Mouse (Mus musculus): ENCODE measurements around the gene Dennd5a.

The Dennd5a gene

DNA sequence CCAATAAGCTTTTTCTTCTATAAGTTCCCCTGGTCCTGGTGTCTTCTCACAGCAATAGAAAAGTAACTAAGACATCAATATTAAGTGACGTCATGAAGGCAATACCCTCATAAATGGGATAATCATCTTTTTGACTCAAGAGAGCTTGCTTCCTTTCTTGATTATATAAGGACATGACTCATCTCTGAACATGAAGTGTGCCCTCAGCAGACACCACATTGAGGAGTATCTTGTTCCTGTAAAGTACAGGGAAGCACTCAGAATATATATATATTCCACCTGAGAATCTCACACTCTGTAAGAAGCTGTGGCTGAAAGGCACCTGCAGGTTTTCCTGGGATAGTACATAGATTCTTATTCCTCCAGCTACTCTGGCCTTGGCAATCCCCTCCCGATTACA lies 77.7 kb downstream of the Dennd5a start:
- DNase-seq (ENCODE audit: low read depth, low spot score): no peak

DNA sequence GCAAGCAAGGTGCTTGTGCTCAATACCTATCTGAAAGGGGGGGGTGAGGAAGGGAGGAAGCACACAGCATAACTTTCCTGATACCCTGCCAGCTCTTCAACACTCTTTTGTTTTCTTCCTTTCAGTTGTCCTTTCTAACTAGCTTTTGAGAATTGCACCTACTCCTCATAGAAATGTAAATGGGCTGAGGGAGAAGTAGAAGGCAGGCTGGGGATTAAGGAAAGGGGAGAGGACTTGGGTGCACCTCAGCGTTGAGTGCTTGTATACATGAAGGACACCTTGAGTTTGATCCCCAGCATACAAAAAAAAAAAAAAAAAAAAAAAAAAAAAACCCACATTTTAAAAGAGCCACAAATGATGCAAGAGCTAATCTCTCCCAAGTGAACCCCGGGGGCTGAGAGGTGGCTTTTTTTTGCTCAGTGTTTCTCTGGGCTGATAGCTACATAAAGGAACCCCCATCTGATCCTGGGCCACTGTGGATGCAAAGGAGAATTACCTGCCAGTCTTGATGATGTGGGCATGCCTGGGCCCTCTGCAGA lies 78.6 kb downstream of the Dennd5a start:
- no peak for DNase-seq (ENCODE audit: low read depth, low spot score)

DNA sequence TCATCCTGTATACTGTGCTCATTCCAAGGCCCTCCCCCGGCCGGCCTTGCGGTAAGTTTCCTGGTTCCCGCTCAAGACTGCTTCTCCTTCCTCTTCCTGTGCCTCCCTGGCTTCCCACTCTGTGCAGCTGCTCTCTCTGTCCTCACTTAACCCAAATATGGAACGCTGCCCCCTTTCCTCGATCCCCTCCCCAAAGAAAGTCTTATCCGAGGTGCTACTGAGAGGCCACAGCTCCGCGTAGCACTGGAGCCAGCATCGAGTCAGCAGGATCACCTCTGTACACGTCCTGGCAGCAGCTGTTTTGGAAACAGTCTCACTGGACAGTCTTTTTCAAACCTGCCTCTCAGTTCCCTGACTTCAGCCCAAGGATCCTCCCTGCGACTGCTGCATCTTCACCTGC lies 81.1 kb downstream of the Dennd5a start:
- DNase-seq (ENCODE audit: low read depth, low spot score): no peak

DNA sequence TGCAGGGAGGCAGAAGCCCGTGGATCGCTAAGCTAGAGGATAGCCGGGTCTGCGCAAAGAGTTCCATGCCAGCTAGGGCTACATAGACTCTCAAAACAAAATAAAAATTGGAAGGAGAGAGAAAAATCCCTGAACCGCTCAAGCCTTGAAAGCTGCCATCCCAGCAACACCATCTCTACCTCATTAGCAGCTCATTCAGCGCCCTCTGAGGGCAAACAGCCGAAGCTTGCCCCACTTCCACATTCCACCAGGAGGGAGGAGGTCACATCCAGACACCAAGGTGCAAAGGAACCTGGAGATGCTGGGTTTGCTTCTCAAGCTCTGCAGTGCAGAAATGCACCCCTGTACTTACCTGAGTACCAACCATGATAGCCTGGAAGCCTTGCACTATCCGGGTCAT lies 84.2 kb downstream of the Dennd5a start:
- no peak for DNase-seq (ENCODE audit: low read depth, low spot score)

DNA sequence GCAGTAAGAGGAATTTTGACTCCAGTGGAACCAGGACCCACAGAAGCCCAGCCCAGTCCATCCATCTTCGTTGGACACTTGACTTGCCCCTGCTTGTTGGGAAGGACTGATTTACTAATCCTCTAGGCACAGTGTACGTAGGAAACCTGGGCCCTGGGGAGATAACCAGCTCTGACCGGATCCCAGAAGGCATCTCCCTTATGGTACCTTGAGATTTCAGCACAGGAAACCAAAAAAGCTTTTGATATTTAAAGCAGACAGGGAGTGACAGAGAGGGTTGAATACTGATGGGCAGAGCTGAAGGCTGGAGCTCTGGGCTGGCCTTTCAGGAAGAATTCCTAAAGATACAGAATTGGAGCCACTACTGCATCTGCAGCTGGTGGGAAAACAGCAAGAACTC lies 84.7 kb downstream of the Dennd5a start:
- no peak for DNase-seq (ENCODE audit: low read depth, low spot score)

DNA sequence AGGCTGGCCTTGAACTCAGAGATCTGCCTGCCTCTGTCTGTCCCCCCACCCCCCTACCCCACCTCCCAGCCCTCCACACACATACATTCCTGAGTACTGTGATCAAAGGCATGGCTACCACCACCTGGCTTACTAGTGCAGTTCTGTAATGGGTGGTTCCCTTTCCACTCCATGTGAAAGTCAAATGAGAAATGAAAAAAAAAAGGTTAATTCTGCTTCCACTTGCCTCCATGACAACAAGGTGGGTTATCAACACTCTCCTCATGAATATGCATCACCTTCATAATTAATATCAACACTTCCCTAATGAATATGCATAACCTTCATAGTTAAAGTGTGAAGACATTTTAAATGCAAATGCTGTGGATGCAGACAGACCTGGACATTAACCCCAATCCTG lies 85.2 kb downstream of the Dennd5a start:
- DNase-seq (ENCODE audit: low read depth, low spot score): no peak

DNA sequence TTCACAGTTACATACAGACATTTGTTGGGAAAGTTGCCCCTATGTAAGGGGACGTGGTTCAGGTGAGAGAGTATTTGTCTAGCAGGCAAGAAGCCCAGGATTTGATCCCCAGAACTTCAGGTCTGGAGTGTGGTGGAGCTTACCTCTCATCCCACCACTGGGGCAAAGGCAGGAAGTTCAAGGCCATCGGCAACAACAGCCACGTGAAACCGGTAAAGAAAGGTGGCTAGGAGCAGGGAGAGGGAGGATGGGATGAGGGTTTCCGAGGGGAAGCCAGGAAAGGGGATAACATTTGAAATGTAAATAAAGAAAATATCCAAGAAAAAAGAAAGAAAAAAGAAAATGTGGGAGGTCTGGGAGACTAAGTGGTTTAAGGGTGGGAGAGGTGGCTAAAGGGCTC lies 87.1 kb downstream of the Dennd5a start:
- DNase-seq (ENCODE audit: low read depth, low spot score): no peak

DNA sequence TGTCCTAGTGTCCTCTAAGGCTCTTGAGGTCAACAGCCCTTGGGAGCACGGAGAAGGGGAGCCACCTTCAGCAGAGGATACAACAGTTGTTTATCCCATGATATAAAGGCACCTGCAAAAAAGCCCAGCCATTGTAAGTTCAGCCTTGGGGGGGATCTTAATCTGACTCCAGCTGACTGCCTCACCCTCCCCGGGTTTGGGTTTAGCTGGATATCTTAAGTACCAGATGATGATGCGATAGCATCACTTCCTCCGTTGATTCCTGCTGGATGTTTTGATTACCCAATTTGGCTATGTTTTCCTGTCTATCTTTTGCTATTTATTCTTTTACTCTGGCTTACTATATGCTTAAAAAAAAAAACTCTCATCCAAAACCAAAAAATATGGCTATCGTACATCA lies 89.0 kb downstream of the Dennd5a start:
- DNase-seq (ENCODE audit: low read depth, low spot score): no peak

DNA sequence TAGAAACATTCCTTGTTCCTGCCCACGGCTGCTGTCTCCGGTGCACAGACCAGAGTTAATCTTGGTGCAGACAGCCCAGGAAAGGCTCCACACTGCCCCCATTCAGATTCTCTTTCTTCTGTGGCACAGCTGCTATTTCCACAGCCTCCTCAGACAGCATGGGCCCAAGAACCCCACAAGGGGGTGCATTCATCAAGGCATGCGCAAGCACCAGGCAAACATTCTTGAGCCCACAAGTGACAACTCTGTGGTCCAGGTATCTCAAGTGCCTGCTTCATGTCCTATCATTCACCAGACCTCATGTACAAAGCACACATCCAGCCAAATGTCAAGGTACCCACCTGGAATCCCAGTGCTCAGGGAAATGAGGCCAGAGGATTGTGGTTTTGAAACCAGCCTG lies 91.8 kb downstream of the Dennd5a start:
- no peak for DNase-seq (ENCODE audit: low read depth, low spot score)

DNA sequence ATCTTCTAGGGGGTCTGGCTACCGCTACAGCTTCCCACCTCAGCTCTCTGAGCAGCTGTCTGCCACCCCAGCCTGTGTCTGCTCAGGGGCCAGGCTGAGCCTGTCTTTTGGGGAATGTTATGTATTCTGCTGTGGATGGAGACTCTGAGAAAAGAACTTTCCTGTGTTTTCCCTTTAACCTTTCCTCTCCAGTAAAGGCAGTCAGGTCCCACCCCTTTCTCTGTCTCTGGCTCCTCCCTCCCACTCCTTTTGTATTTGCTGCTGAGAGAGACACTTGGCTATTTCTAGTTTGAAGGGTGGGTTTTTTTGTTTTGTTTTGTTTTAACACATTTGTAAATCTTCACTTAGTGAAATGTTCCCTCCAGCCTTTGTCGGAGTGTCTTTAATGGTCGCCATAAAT lies 93.6 kb downstream of the Dennd5a start:
- DNase-seq (ENCODE audit: low read depth, low spot score): no peak

DNA sequence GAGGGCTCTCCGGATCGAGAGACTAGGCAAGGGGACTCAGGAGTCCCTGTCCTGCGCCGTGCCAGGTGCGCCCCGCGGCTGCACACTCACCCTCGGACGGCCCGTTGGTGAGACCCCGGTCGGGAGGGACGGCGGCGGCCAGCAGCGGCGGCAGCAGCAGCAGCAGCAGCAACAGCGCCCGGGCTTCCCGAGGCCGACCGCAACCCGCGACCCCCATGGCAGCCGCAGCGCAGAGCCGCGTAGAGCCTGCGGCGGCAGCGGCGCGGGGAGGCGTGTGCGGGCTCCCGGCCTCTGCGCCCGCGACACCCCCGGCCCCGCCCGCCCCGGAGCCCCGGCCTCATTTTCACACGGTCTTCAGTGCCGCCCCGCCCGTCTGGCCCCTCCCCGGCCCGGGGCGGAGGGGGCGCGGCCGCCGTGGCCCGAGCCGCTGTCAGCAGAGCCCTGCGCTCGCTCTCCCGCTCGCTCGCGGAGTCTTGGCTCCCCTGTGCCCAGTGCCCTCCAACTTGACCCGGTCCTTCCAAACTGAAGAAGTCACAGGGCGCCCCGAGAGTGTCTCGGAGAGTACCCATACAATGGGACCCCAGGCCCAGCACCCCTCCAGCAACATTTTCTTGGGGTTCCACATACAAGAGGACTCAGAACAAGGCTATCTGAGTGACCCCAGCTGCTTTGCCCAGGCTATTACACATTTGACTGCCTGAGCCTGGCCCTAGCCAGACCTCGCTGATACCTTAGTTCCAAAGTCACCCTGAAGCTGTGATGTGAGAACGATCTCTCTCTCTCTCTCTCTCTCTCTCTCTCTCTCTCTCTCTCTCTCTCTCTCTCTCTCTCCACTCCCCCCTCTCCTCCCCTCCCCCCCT lies 94.7 kb downstream of the Dennd5a start, which contains the start of gene Scube2:
Scube2 (minus strand) TSS at position 310 of the 860 bp plus-strand sequence.
- no peak for DNase-seq (ENCODE audit: low read depth, low spot score)

DNA sequence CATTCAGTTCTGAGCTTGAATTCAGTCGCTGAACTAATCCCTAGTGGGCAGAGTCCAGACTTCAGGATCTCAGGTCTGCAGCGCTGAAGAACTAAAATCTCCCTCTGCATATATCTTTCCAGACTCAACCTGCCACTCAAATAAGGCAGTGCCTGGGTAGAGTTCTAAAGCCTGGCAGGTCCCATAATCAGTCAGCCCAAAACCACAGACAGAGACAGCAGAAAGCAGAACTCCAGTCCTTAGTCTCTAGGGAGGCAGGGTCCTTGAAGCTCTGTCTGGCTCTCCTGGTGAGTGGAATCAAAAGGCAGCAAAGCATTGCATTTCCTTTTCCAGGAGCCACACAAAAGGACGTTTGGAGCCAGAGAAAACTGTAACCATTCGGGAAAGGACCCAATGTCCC lies 96.7 kb downstream of the Dennd5a start:
- DNase-seq (ENCODE audit: low read depth, low spot score): no peak

DNA sequence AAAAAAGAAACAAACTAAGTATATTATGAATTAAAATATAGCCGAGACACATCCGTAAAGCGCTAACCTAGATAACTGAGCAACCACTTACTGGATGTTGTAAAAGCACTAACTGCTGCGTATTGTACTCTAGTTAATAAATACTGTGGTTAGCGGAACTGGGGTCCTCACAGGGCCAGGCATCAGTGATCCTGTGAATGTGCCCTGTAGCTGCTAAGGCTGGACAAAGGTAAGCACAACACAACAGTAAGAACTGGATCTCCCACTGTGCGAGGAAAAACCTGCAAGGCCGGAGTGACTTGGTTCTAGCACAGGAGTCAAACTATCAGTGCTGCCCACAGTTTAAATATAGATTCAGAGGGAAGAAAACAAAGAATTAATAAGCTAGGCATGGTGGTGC lies 100.1 kb downstream of the Dennd5a start:
- DNase-seq (ENCODE audit: low read depth, low spot score): no peak

DNA sequence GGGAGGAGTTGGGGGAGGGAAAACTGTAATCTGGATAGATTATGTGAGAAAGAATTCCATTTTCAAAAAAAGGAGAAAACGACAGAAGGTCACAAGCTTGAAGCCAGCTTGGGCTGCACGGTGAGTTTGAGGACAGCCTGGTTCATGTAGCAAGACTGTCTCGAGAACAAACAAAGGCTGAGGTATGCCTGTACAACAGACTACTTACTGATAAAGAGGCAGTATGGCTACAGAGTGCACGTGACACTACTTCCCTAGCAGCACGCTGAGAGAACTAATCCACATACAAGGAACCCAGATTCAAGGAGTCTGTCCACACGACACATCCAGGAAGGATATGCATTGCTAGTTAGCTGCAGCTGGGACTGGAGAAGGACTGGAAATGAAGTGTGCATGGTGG lies 100.9 kb downstream of the Dennd5a start:
- DNase-seq (ENCODE audit: low read depth, low spot score): no peak

DNA sequence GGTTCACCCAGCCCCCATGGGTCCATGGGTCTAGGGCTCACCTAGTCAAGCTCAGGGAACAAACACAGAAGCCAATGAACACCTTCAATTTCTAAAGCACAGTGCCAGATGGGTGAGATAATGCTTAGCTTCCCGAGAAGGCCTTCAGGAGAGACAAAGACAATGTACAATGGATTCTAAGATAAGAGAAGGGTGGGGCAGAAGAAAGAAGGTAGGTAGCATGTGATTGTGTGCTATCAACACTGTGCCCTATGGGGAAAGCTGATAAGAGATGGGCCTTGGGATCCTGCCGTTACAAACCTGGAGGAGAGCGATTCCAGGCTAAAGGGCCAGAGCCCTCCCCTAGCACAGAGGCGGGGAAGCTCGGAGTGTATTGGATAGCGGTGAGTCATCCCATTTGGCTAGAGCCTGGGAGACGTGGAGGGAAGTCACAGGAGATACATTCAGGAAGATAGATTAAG lies 107.5 kb downstream of the Dennd5a start:
- DNase-seq (ENCODE audit: low read depth, low spot score): no peak

DNA sequence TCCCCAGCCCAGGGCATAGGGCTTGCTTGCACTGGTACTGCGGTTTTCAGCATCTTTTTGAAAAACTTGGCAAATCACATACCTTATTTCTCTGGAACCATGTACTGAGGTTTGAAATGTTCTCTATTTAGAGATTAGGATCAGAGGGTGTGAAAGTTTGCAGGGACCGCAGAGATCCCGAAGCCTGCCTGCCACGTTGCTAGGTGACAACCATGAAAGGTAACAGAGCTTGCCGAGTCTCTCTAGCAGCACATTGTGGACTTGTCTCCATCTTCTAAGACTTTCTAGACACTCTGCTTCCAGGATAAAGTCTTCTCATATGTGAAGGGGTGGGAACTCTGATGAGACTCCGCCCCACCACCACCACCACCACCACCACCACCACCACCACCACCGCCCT lies 108.3 kb downstream of the Dennd5a start:
- DNase-seq (ENCODE audit: low read depth, low spot score): no peak

DNA sequence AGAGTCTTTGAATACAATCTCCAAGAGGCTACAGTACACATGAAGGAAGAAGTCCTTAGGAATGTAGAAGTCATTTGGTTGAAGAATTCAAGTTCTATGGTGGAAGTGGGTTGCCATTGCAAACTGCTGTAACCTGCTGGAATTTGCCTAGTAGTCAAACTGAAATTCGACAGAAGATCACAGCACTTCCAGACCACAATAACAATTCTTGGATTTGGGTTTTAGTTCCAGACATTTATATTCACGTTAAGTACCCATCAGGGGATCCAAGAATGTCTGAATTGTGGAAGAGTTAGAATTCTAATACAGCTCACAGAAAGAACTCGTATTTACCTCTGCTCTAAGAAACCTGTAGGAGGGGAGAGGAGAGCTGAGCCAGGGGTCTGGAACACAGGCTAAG lies 109.7 kb downstream of the Dennd5a start:
- no peak for DNase-seq (ENCODE audit: low read depth, low spot score)

DNA sequence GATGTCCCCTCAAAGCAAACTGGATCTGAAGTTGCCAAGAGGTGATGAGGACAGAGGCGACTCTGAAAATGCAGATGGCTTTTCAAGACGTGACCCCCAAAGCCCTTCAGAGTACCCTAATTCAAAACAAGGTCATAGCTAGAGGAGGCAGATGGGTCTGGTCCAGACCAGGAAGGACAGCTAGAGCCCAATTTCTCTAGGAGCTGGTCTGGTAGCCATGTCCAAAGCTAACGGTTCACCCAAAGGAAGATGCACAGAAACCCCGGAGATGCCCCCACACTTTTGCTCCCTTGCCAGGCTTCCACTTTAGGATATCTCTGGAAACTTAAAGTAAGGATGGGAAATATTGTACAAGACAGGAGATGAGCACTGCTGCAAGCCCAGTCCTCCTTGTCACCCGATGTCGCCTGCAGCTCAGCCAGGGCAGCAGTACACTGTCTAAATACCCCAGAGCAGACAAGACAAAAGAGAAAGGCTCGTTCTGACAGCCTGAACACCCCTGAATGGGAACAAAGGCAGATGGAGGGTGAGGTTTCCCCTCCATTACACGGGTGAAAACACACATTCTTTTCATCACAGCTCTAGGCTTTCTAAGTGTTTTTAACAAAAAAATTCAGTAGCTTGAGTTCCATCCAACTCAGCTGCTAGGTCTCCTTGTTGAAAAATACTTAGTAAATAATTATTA lies 110.4 kb downstream of the Dennd5a start:
- no peak for DNase-seq (ENCODE audit: low read depth, low spot score)

DNA sequence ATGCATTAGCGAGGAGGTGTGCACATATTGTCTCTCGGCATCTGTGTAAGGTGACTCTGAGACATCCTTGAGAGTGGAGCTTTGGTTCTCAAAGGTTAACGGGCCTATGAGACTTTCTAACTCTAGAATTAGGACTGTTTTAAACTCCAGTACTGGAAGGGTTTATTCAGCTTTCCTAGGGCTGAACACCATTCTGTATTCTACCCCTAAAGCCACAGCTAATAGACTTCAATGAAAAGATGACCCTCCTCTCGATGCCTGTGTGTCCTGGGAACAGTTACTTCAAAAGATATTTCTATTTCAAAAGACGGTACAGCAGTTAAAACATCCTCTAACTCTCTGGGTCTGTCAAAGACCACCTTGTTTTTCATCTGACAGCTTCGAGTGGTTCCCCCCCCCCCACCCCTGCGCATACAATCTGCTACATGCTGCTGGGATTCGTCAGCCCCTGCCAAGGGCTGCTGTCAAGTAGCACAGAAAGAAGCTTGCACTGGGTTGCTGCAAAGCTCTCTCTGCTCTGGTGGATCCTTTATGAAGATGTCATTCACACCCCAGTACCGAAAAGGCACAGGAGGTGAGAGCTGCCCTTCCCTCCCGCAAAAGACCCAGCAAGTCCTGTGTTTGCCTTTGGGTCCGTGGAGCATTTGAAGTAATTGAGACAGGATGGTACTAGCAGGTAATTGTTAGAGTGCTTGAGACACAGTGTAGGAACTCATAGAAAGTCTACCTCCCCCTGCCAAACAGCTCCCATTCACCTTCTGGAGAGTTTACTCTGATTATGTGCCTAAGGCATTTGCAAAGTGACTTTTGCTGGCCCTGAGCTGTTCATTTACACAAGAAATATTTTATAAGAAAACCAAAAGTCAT lies 111.2 kb downstream of the Dennd5a start:
- DNase-seq (ENCODE audit: low read depth, low spot score): no peak

DNA sequence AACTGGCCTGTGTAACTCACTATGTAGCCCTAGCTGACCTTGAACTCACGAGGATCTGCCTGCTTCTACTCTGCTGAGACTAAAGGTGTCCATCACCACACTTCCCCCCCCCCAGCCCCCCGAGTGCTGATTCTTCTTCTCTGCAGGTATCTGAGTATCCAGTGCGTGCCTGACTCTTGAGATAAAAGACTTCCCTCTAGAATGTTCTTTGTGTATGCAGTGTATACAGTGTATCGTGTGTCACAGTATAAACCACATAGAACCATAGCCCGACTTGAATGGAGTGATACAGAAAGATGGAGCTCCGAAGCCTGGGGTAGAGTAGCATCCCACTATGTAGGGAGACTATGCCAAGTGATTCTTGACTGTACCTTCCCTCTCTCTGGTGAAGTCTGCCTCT lies 116.2 kb downstream of the Dennd5a start:
- DNase-seq (ENCODE audit: low read depth, low spot score): no peak

Measured in CD4-positive helper T cell, adult 2 months (primary cell).